Mouse (Mus musculus): ENCODE data around the gene Wdr59.

Gene Wdr59

DNA sequence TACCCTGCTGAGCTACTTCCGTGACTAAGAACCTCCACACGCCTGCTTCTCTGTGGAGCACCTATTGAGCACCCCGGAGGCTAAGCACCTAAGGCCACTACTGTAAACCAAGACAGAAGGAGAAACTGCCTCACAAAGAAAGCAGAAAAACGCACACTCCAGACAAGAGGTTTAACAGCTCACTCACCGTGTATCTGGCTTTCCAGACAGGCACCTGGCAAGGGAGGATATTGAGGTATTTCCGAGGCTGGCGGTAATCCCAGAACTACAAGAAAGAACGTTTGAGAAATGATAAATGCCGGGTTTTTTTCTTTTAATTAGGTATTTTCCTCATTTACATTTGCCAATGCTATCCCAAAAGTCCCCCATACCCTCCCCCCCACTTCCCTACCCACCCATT is 29.4 kb downstream of the Wdr59 start:
- DNase-seq (ENCODE audit: low spot score in 2 of 2) = no peak

DNA sequence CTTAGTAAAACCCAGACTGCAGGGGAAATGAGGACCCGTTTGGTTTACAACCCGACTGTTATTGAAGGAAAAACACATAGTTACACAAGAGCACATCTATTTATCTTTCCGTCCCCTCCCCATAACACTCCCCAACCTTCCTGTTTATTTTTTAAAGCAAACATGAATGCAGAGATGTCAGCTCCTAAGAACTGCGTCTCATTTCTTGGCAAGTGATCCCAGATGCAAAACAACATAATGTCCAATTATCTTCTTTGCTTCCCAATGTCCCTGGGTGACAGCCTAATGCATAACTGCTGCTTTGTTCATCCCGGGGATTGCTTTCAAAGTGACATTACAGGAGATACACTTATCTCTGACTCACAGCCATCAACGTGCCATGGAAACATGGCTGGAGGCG is 30.7 kb downstream of the Wdr59 start:
- no peak for DNase-seq (ENCODE audit: low spot score in 2 of 2)

DNA sequence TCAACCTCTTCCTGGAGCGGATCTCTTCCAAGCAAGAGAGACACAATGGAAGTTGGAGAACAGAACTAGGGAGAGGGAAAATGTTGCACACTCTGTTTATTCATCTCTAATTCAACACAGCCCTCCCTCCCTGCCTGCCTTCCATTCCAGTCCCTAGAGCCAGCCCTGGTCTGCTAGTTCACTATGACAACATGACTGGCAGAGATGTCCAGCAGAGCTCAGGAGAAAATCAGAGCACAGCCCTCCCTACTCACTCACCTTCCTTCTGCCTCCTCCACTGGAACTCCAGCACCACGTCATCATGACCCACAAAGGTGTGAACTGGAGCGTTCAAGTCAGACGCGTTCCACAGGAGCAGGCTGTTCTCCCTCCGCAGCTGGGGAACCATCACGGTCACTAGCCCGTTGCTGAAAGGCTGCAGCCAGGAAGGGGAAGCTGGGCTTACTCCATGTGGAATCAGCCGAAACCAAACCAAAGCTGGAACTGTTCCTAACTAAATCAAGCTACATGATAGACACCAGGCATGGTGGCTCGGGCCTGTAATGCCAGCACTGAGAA is 31.8 kb downstream of the Wdr59 start:
- DNase-seq (ENCODE audit: low spot score in 2 of 2) = no peak

DNA sequence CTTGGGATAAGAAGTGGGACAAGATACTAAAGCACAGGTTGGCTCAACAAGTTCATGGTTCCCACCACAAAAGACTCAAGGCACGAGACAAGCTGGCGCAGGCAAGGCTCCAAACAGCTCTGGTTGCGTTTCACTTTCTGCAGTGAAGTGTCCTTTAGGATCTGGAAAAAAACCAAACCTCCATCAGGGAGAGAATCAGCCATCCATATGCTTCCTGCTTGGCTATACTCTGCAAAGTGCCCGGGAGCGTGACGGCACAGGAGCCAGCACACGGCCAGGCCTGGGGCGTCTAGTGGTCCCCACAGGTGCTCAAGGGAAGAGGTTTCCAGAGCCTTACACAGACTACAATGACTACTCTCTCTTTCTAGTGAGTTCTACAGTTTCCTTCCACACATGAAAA is 41.2 kb downstream of the Wdr59 start:
- DNase-seq (ENCODE audit: low spot score in 2 of 2) = no peak

- DNase-seq (ENCODE audit: low spot score in 2 of 2) = no peak
These were observed 44.0 kb downstream of the Wdr59 start for GRCm38 (mm10) chr8:111477761-111478465.

DNA sequence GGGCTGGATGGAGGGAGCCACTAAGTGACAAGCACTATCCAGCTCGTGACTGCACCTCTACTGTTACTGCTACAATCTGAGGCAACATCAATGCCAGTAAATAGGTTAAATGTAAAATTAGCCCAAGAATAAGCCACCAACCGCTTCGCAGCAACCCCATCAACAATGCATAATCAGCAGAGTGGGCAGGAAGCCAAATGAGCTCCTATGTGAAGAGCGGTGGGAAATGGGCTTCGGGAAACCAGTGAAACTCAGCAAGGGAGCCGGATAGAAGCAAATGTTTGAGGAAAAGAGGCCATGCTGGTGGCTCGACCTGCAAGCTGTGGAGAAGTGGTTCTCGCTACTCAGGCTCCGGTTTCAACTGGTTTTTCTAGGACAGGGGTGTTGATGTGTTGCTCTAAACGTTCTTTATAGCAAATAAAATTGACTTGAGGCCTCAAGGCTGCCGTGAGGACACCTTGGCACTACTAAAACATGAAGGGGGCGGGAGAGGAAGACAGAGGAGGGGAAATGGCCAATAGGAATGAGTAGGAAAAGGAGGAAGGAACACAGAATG is 50.3 kb downstream of the Wdr59 start:
- DNase-seq (ENCODE audit: low spot score in 2 of 2) = no peak

GRCm38 (mm10) chr8:111469013-111469412 is 52.9 kb downstream of the Wdr59 start:
- no peak for DNase-seq (ENCODE audit: low spot score in 2 of 2)

DNA sequence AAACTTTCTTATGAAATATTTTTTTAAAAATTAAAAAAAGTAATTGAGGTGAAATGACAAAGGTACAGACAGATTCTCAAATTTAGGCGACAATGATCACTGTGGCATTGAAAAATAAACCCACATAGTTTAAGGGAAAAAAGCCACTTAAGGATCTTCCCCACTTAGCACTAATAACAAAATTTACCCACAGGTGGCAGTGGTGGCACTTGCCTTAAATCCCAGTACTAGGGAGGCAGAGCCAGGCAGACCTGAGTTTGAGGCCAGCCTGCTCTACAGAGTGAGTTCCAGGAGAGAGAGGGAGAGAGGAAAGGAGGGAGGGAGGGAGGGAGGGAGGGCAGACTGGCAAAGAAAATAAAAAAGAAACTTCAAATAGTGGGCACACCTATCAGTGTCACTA is 56.6 kb downstream of the Wdr59 start:
- peak; percentile 22 to 54 for DNase-seq (ENCODE audit: low spot score in 2 of 2)

DNA sequence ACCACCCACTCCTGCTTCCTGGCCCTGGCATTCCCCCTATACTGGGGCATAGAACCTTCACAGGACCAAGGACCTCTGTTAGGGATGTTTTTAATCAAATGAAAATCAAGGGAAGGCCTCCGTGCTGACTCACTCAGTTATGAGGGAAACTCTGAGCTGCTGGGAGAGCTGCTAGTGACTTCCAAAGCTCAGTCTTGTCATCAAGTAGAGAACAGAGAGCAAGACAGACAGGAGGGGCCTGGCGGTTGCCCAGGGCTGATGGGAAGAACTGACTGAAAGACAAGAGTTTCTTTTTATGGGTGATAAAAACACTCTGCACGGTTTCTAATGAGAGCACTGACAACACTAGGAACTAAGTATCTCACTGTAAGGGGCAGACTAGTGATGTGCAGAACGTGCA is 57.4 kb downstream of the Wdr59 start:
- DNase-seq (ENCODE audit: low spot score in 2 of 2) = no peak

- no peak for DNase-seq (ENCODE audit: low spot score in 2 of 2)
These were observed 72.2 kb downstream of the Wdr59 start for GRCm38 (mm10) chr8:111449671-111450070.

DNA sequence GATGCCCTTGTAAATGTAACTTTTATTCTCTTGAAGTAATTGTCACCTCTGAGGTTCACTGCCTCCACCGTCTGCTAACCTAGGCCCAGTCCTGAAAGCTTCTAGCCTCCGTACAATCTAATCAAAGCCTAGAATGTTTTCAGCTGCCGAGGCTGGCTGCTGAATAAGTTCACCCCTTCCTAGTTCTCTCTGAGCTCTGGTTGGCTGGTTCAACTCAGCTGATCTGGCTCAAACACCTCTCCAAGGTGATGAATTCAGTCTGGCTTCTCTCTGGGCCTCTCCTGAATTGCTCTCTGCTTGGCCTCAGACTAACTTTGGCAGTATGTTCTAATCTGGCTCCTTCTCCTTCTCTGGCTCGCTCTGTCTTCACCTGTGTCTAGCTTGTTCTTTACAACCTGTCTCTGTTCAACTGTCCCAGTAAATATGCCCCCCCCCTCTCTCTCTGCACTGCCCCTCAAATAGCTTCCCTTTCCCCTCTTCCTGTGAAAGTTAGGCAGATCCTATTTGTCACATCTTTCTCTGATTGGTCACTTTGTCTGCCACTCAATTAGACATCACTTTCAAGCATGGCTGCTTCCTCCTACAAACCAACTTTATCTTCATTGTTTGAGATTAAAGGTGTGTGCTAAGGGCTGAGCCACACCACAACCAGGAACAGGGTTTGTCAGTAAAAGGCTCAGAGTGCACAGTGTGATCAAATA is 75.8 kb downstream of the Wdr59 start:
- no peak for DNase-seq (ENCODE audit: low spot score in 2 of 2)

GRCm38 (mm10) chr8:111445558-111445957 is 76.3 kb downstream of the Wdr59 start:
- DNase-seq (ENCODE audit: low spot score in 2 of 2) = no peak

GRCm38 (mm10) chr8:111444245-111444644 is 77.6 kb downstream of the Wdr59 start:
- DNase-seq (ENCODE audit: low spot score in 2 of 2) = no peak

DNA sequence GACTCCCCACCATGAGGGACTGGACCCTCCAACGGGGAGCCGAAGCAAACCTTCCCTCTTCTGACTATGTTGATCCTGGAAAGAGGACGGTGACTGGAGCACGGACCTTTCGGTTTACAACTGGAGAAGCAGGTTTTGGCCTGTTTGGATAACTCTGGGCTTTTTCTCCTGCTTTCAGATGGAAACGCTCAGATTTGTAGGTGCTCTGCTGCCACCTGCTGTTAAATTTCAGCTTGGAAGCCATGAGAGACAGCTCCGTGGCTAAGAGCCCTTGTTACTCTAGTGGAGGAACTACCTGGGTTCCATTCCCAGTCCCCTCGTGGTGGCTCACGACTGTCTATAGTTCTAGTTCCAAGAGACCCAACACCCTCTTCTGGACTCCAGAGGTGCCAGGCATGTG is 82.7 kb downstream of the Wdr59 start:
- DNase-seq (ENCODE audit: low spot score in 2 of 2) = peak; percentile 21 to 60

- DNase-seq (ENCODE audit: low spot score in 2 of 2) = peak in 1 of 2 experiments; percentile 26
These were observed 86.6 kb downstream of the Wdr59 start for GRCm38 (mm10) chr8:111435071-111435828.

DNA sequence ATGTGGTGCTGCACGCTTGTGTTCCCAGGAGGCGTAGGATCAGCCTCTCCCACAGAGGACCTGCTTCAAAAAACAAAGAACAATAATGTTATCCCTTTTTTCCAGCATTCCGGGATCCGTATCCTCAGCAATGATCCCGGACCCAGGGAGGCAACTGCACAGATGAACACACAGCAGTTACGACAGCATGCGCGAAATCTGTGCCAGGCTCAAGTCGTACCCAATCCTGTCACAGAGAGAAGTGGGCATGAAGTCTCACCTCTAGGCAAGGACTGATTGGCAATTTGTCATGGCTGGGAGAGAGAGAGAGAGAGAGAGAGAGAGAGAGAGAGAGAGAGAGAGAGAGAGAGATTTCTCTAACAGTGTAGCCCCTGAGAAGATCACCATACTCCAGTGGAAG is 97.2 kb downstream of the Wdr59 start:
- DNase-seq (ENCODE audit: low spot score in 2 of 2) = no peak

- no peak for DNase-seq (ENCODE audit: low spot score in 2 of 2)
These were observed 97.7 kb downstream of the Wdr59 start for GRCm38 (mm10) chr8:111424181-111424580.

DNA sequence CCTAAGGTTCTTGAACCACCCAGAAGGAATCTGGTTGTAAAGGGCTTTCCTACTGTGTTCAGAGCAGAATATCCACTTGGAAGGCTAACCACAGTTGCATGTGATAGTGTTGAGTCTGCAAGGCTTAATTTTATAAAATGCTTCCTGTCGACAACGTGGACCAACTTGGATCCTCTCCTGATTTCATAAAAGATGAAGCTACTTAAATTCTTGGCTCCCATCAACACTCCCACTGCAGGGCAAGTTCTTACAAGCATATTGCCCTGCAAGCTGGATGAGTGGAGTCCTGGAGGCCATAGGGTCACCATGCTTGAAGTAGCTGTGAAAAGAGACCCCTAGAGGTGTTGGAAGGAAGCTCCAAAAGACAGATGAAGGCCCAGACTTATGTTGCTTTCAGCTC is 99.3 kb downstream of the Wdr59 start:
- no peak for DNase-seq (ENCODE audit: low spot score in 2 of 2)

- no peak for DNase-seq (ENCODE audit: low spot score in 2 of 2)
These were observed 102.7 kb downstream of the Wdr59 start for GRCm38 (mm10) chr8:111419171-111419570.

- peak in 1 of 2 experiments; percentile 15 for DNase-seq (ENCODE audit: low spot score in 2 of 2)
These were observed 103.3 kb downstream of the Wdr59 start for GRCm38 (mm10) chr8:111418601-111419000.

DNA sequence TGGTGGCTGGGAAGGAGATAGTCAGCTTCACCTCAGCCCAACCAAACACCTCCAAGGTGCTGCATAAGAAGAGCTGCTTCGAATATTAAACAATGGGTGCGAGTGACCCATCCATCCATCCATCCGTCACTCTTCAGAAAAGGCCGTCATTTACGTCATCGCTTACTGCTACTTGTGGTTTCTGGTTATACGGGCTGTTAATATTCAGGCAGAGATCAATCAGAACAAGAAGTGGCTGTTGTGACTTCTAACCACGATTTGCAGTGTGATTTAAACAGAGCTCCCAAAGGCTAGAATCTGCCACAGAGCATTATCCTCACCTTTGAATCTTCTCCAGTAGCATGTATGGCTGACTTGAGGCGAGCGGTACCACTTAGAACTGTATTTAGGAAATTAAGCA is 104.7 kb downstream of the Wdr59 start:
- no peak for DNase-seq (ENCODE audit: low spot score in 2 of 2)

DNA sequence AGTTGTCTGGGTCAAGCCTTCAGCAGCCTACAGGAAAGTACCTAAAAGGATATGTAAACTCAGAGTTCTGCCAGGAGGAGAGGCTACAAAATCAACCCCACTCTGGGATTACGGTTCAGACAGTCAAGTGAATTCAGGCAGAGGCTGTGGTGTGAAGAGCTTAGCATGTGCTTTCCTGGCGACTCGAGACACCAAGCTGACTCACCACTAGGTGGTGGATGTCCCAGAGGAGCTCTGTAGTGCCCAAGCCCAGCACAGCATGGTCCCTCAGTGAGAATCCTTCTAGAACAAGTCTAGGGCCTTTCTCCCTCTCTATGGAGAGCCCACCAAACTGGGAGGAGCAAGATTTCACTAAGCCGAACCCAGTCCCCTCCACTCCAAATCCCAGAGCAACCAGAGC is 118.5 kb downstream of the Wdr59 start:
- peak; percentile 4 to 35 for DNase-seq (ENCODE audit: low spot score in 2 of 2)
